Comparison of ENCODE assay signal across 11 mouse cellular contexts in genomic region chr15:80742991-80743474, GRCm38 (mm10). TPM values are rescaled to one million over a fixed set of nuclear protein-coding genes. Genes with fewer than 3 reads are reported as not detected.
DNase-seq lines count a peak whose midpoint lies in the region; ATAC-seq lines count a peak whose summit lies in the region.
"Had no signal": no experiment of that assay in that cellular context is flagged by ENCODE, and none has a peak within 500 bp of the region (broad histone marks: within the 10 kb centered on the region; RNA-seq: fewer than 3 reads in every experiment).

No protein-coding gene starts in this region.

- no peak overlapping the region for H3K9ac ChIP-seq in neural tube, embryonic 15.5 days (replicated peaks)

- no peak overlapping the region for H3K27ac ChIP-seq in neural tube, embryonic 15.5 days (replicated peaks)

- no peaks in the 10 kb centered on the region for H3K9me3 ChIP-seq in neural tube, embryonic 15.5 days (replicated peaks)

- H3K4me1 ChIP-seq in neural tube, embryonic 15.5 days, result no peaks in the 10 kb centered on the region

- ATAC-seq in neural tube, embryonic 15.5 days (ENCODE audit: low FRiP score), result no peak

- no peak overlapping the region for H3K4me2 ChIP-seq in neural tube, embryonic 15.5 days

- 91% methylated on average over 3 of the region's 3 CpGs for WGBS in neural tube, embryonic 15.5 days

- no peak overlapping the region for H3K4me3 ChIP-seq in neural tube, embryonic 15.5 days (replicated peaks)

- no peaks in the 10 kb centered on the region for H3K36me3 ChIP-seq in neural tube, embryonic 15.5 days

- H3K27me3 ChIP-seq in neural tube, embryonic 15.5 days (replicated peaks), result no peaks in the 10 kb centered on the region

- peak; percentile 70 for DNase-seq in heart, adult 11 months
- DNase-seq in heart, adult 18-20 months, result no peak
- DNase-seq in R1 (ENCODE audit: low read depth, low spot score), result peak; percentile 75
- DNase-seq in induced T-regulatory cell, adult 2 months (ENCODE audit: low read depth), result peak; percentile 87
- peak; percentile 75 for DNase-seq in naive thymus-derived CD4-positive, alpha-beta T cell, adult 2 months (ENCODE audit: low read depth)
- DNase-seq in layer of hippocampus, postnatal 10 days (ENCODE audit: low spot score in 2 of 2), result no peak
- no peak for DNase-seq in cerebellum, adult 8-10 months
- DNase-seq: adrenal gland, postnatal 14 days; gastrocnemius, postnatal 10 days; kidney, adult 8-10 months had no signal

RNA-seq across cellular contexts. Expression of gene Tnrc6b, which starts 31.9 kb away (rescaled TPM):
- 10 to 100 TPM; 42.3 to 48.8 TPM for total RNA-seq in heart, adult 18-20 months (2021)
- 100 to 1,000 TPM; 106 to 112 TPM for total RNA-seq in layer of hippocampus, postnatal 10 days (2021)
- 30.3 and 33.2 TPM in 2 replicates for polyA plus RNA-seq in neural tube, embryonic 15.5 days (2015; fragmentation: Nextera tagmentation; extraction: Ambion mirVana)

Comparison
In these comparisons a context has a peak if more than half of its experiments do, and no peak if none do; other contexts are left out.
1. DNase-seq: peak in heart, adult 11 months (single experiment), R1 (single experiment), induced T-regulatory cell, adult 2 months (single experiment) and naive thymus-derived CD4-positive, alpha-beta T cell, adult 2 months (single experiment); none in heart, adult 18-20 months (0 of 2), layer of hippocampus, postnatal 10 days (0 of 2) and cerebellum, adult 8-10 months (single experiment).